Mouse (Mus musculus) thymus, postnatal 25 days (tissue): ENCODE measurements around the gene Gm28539.
"Not testable (repeated sequence)": the region's sequence is repeated elsewhere in the genome, so short reads cannot be mapped to it uniquely, and the experiment has no call there.

Source experiments
- DNase-seq: peaks from one replicate; pipeline ENCODE4 v3.0.0; 2022

The Gm28539 gene

DNA sequence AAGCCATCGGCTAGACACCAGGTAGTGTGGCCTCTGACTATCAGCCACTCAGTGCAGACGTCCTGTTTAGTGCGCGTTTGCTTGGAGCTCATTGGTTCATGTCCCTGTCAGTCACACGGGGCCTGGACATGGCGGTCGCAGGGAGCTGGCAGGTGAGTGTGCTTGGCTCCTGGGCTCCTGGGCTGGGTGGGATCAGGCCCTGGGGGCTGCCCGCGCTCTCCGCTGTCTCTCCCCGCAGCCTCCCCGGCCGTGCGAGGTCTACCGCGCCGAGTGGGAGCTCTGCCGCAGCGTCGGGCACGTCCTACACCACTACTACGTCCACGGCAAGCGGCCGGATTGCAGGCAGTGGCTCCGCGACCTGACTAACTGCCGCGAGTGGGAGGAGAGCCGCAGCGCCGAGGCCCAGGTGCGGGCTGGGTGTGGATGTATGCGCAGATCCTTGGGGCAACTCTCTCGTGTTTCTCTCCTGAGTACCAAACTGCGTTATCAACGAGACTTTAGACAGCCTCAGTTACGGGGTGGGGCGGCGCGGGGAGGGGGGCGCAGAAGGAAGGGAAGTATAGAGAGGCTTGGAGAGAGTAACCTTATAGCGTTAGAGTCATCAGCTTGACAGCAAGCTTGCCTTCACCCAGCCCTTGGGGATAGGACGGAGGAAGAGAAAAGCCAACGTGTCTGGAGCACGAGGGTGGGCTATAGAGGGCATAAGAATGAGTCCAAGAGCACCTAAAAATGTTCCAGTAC, at the start of gene Gm28539, which contains the start of gene 2510002D24Rik:
Gm28539 (plus strand) TSS at position 117 of the 741 bp plus-strand sequence.
2510002D24Rik (plus strand) TSS at position 111 of the 741 bp plus-strand sequence.
- DNase-seq = peak; percentile 96

DNA sequence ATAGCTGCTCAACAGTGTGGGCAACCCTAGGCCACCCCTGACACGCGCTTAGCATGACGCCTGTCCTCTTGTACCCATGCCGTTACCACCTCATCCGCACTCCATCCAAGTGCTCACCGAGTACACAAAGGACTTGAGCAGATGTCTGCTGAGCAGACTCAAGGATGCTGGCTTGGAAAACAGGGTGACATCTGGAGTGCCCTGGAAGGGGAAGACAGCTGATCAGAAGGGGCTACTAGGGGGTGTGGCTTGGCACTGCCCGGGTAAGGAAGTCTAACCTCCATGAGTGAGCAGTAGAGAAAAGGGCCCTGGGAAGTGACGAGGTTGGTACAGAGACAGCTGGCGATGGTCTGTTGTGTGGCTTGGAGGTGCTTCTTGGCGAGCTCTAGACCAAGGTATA, 49.7 kb upstream of the Gm28539 start:
- DNase-seq = no peak

- no peak for DNase-seq
These were observed 47.6 kb upstream of the Gm28539 start for GRCm38 (mm10) chr16:18788627-18789406.

DNA sequence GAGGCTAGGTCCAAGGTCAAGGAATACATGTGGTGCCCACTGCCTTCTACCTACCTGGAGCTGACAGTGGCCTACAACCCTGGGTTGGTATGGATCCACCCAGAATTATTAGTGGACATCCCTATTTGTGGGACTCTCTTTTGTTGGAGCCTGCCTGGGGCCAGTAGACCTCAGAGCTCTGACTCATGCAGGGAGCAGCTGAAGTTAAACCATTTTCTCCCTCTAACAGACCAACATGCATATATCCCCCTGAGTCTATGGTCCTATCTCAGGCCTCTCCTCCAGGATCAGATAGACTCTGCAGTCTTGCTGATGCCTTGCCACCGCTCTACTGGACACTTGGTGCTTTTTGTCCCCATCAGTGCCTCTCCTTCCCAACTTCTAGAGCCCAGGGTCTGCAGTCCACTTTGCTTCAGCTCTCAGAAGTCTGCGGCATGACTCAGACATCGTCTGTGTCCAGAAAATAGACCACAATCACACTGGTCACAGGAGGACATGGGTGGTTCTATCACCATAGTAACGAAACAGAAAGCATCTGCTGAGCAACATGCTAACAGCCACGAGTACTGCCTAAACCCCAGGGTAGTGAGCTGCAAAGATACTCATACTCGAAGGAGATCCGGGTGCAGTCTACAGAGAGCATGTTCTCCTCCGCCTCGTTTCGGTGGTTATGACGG, 41.0 kb upstream of the Gm28539 start:
- DNase-seq = no peak

DNA sequence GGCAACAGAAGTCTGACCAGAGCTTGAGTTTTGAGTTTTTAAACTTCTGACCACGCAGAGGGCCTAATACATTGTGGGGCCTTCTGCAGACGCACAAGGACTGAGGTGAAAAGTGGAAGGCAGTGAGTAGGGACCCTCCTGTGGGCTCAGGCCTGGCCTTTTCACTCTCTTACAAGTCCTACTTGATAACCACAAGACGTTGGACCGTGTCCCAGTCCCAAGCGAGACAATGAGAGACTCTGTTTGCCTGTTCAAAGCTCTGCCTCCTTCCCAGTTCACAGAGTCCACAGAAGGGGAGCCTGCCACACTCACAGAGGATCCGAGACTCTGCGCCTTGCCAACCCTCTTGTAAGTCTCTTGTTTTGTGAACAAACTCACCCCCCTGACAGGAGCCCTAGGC, 39.7 kb upstream of the Gm28539 start:
- DNase-seq = no peak

DNA sequence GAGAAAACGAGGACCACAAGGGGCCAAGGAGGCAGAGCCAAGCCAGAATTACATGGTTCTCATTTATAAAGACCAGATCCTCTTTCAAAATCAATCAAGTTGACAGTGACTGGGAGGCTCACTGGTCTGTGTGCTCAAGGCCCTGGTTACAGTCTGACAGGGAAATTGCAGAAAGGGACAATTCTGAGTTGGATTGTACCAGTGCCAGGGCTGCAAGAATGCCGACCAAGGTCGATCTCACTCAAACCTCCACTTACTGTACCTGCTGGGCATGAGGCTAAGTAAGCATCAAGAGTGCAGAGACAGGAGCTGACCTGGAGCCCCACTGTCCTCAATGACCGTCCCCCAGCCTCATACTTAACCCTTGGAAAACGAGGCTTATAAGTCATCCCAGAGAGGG, 38.2 kb upstream of the Gm28539 start:
- no peak for DNase-seq

DNA sequence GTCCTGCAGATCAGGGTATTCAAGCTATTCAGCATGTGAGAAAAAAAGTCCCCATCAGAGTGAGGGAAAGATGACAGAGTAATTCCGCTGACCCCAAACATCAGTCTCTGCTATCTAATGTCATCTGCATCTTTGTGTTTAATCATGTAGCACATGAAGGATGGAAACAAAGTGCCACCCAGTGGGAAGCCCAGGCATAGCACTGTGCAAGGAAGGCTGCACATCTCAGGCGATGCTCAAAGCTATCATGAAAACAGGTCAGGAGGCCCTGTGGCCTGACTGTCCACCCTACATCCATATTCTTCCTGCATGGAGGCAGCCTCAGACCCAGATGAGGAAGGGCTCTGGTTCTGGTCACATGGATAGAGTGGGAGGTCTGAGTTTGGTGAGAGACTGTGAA, 37.5 kb upstream of the Gm28539 start:
- DNase-seq = peak; percentile 35

- no peak for DNase-seq
These were observed 30.6 kb upstream of the Gm28539 start for GRCm38 (mm10) chr16:18805746-18806145.

GRCm38 (mm10) chr16:18809001-18809400, 27.4 kb upstream of the Gm28539 start:
- no peak for DNase-seq

GRCm38 (mm10) chr16:18811032-18811431, 25.4 kb upstream of the Gm28539 start:
- DNase-seq = no peak

GRCm38 (mm10) chr16:18811468-18812384, 24.7 kb upstream of the Gm28539 start, which contains the start of the genes Ufd1 and Cdc45:
Gene Ufd1 (plus strand): TSS chr16:18811779.
Gene Cdc45 (minus strand): TSS chr16:18811987.
- DNase-seq = peak; percentile 86

GRCm38 (mm10) chr16:18812385-18812910, 23.9 kb upstream of the Gm28539 start:
- no peak for DNase-seq

DNA sequence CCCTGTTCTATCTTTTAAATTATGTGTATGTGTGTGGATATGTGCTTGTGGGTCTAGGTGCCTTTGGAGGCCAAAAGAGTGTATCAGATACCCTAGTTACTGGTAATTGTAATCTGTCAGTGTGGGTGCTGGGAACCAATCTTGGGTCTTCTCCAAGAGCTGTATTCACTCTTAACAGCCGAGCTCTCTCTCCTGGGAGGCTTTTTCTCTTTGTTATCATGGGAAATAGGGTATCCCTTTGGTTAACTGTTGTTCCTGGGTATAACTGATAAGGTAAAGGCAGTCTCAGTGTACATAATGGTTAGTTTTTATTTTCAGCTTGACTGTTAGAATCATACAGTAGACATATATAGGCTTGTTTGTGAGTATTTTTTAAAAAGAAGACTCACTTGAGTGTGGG, 14.0 kb upstream of the Gm28539 start:
- DNase-seq = no peak

DNA sequence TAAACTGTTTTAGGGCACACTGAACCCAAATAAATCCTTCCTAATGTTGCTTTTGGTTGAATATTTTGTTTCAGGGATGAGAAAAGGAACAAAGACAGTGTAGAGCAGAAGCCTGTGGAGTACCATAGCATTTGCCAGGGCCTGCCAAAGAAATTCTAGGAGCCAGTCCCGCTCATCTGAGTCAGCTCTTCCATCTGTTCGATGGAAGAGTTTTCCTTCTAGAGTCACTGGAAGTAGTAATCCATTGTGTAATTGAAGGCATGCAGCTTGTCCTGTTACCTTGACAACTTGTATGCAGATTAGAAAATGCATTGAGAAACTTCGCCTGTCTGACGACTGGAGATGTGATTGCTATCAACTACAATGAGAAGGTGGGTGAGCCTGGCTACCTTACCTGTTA, 13.5 kb upstream of the Gm28539 start:
- DNase-seq = no peak

- no peak for DNase-seq
These were observed 7.8 kb upstream of the Gm28539 start for GRCm38 (mm10) chr16:18828630-18829029.

DNA sequence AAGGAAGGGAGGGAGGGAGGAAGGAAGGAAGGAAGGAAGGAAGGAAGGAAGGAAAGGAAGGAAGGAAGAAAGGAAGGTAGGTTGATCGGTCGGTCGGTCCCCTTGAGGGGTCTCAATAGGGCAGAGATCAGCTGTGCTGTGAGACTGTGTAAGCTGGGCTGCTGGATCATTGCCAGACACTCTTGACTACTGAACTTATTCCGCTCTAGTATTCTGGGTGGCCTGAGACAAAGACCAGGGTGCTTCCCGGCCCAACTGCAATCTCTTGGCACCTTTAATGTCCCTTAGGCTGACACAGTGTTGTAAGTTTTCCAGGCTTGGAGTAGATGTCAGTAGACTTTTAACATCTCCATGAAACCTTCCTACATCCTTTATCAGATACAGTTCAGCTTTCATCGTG, 7.3 kb upstream of the Gm28539 start:
- no peak for DNase-seq

DNA sequence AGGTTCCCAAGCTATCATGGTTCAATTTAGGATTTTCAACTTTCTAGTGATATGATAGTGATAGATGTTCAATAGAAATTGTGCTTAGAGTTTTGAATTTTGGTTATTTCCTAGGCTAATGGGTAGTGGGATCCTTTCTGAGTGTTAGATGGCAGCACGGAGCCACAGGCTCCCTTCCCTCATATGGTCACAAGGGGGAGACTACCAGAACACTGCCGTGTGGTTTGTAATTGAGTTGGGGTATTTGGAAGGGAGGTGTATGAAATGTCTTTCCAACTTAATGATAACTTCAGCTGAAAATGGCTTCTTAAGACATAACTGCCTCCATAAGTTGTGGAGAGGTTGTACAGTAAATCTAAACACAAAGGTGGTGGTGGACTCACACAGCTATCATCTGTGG, 2.9 kb upstream of the Gm28539 start:
- DNase-seq = no peak

- no peak for DNase-seq
These were observed 314 bp upstream of the Gm28539 start for GRCm38 (mm10) chr16:18836073-18836467.

DNA sequence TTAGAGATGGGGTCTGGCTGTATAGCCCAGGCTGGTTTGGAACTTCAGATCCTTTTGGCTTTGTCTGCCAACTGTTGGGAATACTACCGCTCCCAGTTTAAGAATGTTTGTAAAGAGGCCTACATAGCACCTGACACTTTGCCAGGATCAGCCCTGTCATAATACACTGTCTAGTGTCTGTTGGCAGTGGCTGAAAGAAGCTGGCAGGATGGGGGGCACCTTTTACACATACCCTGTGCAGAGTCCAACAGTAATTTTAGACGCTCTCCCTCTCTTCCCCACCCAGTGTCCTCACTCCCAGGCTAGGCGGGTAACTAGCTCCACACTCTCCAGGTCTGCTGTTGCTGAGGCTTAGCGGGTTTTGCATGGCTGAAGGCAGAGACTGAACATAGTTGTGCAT, 2.0 kb downstream of the Gm28539 start:
- no peak for DNase-seq

DNA sequence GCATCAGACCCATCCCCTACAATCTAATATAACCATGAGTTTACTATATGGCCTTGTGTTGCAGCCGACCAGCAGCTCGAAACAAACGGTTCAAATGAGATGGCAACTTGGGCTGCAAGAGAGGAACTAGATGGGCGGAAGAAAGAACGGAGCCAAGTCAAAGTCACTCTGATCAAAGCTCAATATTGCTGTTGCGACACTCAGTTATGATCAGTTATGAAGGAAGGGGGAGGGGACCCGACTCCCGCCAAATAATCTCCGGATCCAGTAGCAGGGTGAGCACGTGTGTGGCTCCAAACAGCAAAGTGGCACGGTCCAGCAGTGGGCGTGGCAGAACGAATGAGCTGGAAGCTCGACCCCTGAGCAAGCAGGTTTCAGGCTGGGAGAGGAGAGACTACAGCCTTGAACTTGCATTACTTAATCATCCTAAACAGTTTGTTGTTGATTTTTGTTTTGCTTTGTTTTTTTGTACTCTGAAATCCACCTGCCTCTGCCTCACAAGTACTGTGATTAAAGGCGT, 10.0 kb downstream of the Gm28539 start:
- DNase-seq = no peak

DNA sequence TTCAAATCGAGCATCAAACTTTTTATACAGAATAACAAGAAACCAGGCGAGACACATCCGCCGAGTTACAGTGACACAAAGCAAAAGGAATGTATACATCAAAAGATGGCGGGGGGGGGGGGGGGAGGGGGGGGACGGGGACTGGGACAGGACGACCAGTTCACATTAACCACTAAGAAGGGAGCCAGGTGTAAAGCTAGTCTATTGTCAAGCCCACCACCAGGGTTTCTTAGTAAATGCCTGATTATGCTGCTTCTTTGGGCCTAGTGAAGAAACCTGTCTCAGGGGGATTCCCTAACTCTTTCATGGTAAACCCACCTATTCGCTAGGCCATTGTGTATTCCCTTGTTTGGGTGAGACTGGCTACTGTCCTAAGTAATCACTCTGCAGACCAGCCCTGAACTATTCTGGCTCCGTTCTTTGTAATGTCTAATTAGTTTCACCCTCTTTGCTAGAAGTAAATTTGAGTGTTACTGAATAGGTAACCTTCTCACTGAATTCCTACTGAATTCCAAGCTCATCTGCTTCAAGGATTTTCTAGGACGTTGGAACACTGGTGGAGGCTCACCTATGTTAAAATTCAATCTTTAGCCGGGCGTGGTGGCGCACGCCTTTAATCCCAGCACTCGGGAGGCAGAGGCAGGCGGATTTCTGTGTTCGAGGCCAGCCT, 13.3 kb downstream of the Gm28539 start:
- DNase-seq = not testable (repeated sequence)
